Mouse (Mus musculus) intestine, embryonic 14.5 days (tissue): ENCODE data around the gene Faah. TPM values are rescaled to one million over a fixed set of nuclear protein-coding genes. Genes with fewer than 3 reads are reported as not detected.

Experiments used
- ATAC-seq: fragments of 200-750 bp; cut with Nextera tagmentation; replicated peaks from 2 replicates; pipeline ENCODE4 v1.8.0; 2017; ENCODE audit warnings: low read depth, moderate number of reproducible peaks, moderate TSS enrichment, moderate library complexity; ENCODE audit not compliant: low FRiP score, low TSS enrichment
- DNase-seq: peaks from one replicate; pipeline ENCODE4 v3.0.0-alpha.2; 2018; ENCODE audit warnings: low spot score
- H3K27ac ChIP-seq: fragments of 300-500 bp; sonication (generic); 2 replicates; pipeline ENCODE4 v1.5.1; 2014; ENCODE audit warnings: low read depth, mild to moderate bottlenecking, control low read depth
- H3K27me3 ChIP-seq: fragments of 300-500 bp; sonication (generic); replicated peaks from 2 replicates; pipeline ENCODE4 v1.6.1; 2014; ENCODE audit warnings: low read length, control low read depth; ENCODE audit not compliant: control insufficient read depth, insufficient read depth
- H3K36me3 ChIP-seq: fragments of 300-500 bp; sonication (generic); 2 replicates; pipeline ENCODE4 v1.6.1; 2014; ENCODE audit warnings: low read length, control low read depth; ENCODE audit not compliant: control insufficient read depth, insufficient read depth
- H3K4me1 ChIP-seq: fragments of 300-500 bp; sonication (generic); replicated peaks from 2 replicates; pipeline ENCODE4 v1.6.1; 2014; ENCODE audit warnings: low read length, control low read depth, mixed read lengths; ENCODE audit not compliant: control insufficient read depth, insufficient read depth
- H3K4me2 ChIP-seq: fragments of 300-500 bp; sonication (generic); 2 replicates; pipeline ENCODE4 v1.6.1; 2014; ENCODE audit warnings: low read length
- H3K4me3 ChIP-seq: fragments of 300-500 bp; sonication (generic); 2 replicates; pipeline ENCODE4 v1.5.1; 2014; ENCODE audit warnings: low read depth, low read length, control low read depth, mixed read lengths
- H3K9ac ChIP-seq: fragments of 300-500 bp; sonication (generic); 2 replicates; pipeline ENCODE4 v1.6.1; 2014; ENCODE audit warnings: mild to moderate bottlenecking, low read length
- H3K9me3 ChIP-seq: fragments of 300-500 bp; sonication (generic); 2 replicates; pipeline ENCODE4 v1.6.1; 2016; ENCODE audit warnings: low read length, control low read depth; ENCODE audit not compliant: control insufficient read depth
- WGBS: fragments of 180-500 bp; shearing (Covaris S2); extraction: QIAGEN DNeasy Blood & Tissue Kit; methylation state at CpG from one replicate; pipeline ENCODE4 v1.1.7; 2014; 5-methylcytosine and 5-hydroxymethylcytosine counted together
- polyA plus RNA-seq: library from polyadenylated mRNA; unstranded; fragments of >200 nt; fragmentation: Nextera tagmentation; extraction: Ambion mirVana; gene quantifications from 2 replicates; pipeline ENCODE4 v1.2.1, GENCODE M21; 2014

Gene Faah
- 13.5 and 19.2 TPM in 2 replicates for polyA plus RNA-seq

DNA sequence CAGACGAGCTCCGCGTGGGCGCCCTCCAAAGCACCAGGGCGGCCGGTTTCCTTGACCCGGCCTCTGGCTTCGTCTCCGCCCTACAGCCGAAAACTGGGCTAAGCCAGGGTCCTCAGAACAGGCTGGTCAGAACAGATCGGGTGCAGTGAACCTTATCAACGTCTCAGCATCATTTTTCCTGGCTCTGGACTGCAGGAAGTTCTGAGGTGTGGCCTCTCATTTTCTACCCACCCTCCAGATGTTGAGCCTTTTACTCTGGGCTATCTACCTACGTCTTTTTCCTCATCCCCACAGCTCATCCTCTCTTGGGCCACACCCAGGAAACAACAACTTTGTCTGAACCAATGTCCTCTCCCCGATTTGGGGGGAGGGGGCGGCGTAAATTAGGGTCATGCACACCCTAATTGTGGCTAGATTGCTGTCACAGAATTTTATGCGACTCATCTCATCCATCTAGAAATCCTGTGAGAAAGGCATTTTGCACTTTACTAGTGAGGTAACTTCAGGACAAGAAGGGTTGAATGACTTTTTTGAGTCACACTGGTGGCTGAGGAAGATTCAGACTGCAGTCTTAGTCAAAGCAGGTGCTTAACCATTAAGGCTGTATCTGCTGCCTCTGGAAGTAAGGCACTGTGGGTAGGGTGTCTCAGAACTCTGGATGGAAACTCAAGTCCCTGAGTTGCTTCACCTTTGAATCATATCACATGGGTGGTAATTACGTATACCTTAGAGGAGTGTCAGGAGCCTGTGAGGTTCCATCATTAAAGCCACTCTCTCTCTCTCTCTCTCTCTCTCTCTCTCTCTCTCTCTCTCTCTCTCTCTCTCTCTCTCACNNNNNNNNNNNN, at the start of gene Faah:
Gene Faah (minus strand): TSS at position 25 of the 845 bp plus-strand sequence.
- Histone ChIP-seq H3K4me1 (0 out of 2 replicates have a peak, but pooled peaks cover 2% of the 10 kb centered on the region), H3K9ac (peak within 1 kb of the TSS; percentile 52), H3K27ac (no peak within 1 kb of the TSS; the same call in 1 of the 2 replicates), H3K9me3 (no peaks in the 10 kb centered on the region), H3K36me3 (no peaks in the 10 kb centered on the region), H3K4me2 (peak within 1 kb of the TSS; percentile 93), H3K27me3 (peaks cover 56% of the 10 kb centered on the region), H3K4me3 (peak within 1 kb of the TSS; percentile 55)
- ATAC-seq = no peak; the same call in 1 of the 2 replicates
- 7% methylated on average over 18 of the region's 18 CpGs for WGBS
- DNase-seq = no peak

GRCm38 (mm10) chr4:116063855-116064254, 46.1 kb upstream of the Faah start:
- Histone ChIP-seq H3K27ac (no peak overlapping the region), H3K4me2 (no peak overlapping the region), H3K4me1 (no peaks in the 10 kb centered on the region), H3K9me3 (no peaks in the 10 kb centered on the region), H3K4me3 (no peak overlapping the region), H3K36me3 (peaks cover 36% of the 10 kb centered on the region), H3K9ac (no peak overlapping the region), H3K27me3 (no peaks in the 10 kb centered on the region)
- ATAC-seq = no peak
- 41% methylated on average over 1 of the region's 1 CpGs for WGBS
- no peak for DNase-seq

- Histone ChIP-seq H3K27ac (no peak overlapping the region), H3K36me3 (no peaks in the 10 kb centered on the region), H3K27me3 (no peaks in the 10 kb centered on the region), H3K4me3 (no peak overlapping the region), H3K9ac (no peak overlapping the region), H3K4me2 (no peak overlapping the region), H3K4me1 (no peaks in the 10 kb centered on the region), H3K9me3 (no peaks in the 10 kb centered on the region)
- WGBS = 79% methylated on average over 5 of the region's 5 CpGs
- no peak for DNase-seq
- ATAC-seq = no peak
These were observed 41.4 kb upstream of the Faah start for GRCm38 (mm10) chr4:116059012-116059726.

DNA sequence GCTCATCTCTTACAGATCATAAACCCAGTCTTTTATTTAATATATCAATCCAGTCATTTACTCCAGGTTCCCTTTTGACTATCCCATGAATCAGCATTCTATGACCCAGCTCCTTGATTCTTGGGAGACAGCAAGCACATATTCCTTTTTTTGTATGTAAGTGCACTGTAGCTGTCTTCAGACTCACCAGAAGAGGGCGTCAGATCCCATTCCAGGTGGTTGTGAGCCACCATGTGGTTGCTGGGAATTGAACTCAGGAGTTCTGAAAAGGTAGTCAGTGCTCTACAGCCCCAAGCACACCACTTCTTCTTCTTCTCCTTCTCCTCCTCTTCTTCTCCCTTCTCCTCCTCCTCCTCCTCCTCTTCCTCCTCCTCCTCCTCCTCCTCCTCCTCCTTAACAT, 39.8 kb upstream of the Faah start:
- H3K4me1 ChIP-seq = peaks cover 2% of the 10 kb centered on the region
- 7% methylated on average over 1 of the region's 1 CpGs for WGBS
- DNase-seq = no peak

GRCm38 (mm10) chr4:116053399-116053961, 35.8 kb upstream of the Faah start, which contains the start of gene Nsun4:
Gene Nsun4 (minus strand): TSS chr4:116053876.
- 0 out of 2 replicates have a peak, but pooled peaks cover under 1% of the 10 kb centered on the region for H3K36me3 ChIP-seq
- peak within 1 kb of the TSS; percentile 66 for H3K4me3 ChIP-seq
- H3K4me1 ChIP-seq = peaks cover 7% of the 10 kb centered on the region
- DNase-seq (peak; percentile 93), ATAC-seq (peak; percentile 94)
- peak within 1 kb of the TSS; percentile 63 for H3K9ac ChIP-seq
- H3K27me3 ChIP-seq = no peaks in the 10 kb centered on the region
- H3K27ac ChIP-seq = peak within 1 kb of the TSS; percentile 93
- WGBS = under 1% methylated on average over 35 of the region's 35 CpGs
- peak within 1 kb of the TSS; percentile 96 for H3K4me2 ChIP-seq
- H3K9me3 ChIP-seq = no peaks in the 10 kb centered on the region

More for the DNA sequence above, 39.8 kb upstream of the Faah start:
- H3K4me3 ChIP-seq = no peak overlapping the region
- ATAC-seq = no peak
- no peak overlapping the region for H3K4me2 ChIP-seq
- no peak overlapping the region for H3K27ac ChIP-seq
- H3K27me3 ChIP-seq = no peaks in the 10 kb centered on the region
- no peak overlapping the region for H3K9ac ChIP-seq
- H3K9me3 ChIP-seq = no peaks in the 10 kb centered on the region
- H3K36me3 ChIP-seq = no peaks in the 10 kb centered on the region

DNA sequence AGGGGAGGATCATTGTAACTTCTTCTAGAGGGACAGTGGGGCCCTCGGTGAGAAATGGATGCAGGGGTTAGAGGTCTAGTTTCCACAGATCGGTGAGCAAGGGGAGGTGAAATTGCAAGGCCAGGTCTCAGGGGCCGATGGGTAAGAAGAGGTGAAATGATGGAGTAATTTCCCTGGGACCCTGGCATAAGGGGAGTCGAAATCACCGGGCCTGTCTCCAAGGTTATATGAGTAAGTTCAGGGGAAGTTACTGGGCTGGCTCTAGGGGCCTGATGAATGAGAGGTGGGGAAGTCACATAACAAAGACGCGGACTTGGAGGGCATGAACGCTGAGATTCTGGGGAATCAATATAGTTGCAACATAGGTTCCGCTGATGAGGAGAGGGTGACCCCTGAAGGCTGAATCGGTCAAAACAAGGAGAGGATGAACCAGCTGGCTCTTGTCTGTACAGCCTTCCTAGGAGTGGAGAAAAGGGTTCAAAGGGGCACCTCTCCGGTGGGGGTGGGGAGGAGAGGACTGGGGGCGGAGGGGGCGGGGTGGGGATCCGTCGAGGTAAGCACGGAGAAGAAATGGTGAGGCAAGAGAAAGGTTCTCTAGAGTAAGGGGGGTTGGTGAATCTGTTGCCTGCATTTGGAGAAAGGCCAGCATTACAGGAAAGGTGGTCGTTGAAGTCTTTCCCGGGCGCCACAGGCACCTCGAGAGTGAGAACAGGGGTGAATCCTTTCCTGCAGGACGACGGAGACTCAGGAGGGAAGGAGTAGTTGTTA, 35.0 kb upstream of the Faah start:
- H3K4me2 ChIP-seq = peak overlapping the region; percentile 96
- H3K27me3 ChIP-seq = no peaks in the 10 kb centered on the region
- H3K27ac ChIP-seq = peak overlapping the region; percentile 93
- H3K4me3 ChIP-seq = peak overlapping the region; percentile 66
- H3K36me3 ChIP-seq = peaks cover 9% of the 10 kb centered on the region
- WGBS = 7% methylated on average over 22 of the region's 22 CpGs
- peak overlapping the region; percentile 63 for H3K9ac ChIP-seq
- H3K9me3 ChIP-seq = no peaks in the 10 kb centered on the region
- H3K4me1 ChIP-seq = peaks cover 7% of the 10 kb centered on the region
- DNase-seq = peak; percentile 71
- peak; percentile 38 for ATAC-seq

DNA sequence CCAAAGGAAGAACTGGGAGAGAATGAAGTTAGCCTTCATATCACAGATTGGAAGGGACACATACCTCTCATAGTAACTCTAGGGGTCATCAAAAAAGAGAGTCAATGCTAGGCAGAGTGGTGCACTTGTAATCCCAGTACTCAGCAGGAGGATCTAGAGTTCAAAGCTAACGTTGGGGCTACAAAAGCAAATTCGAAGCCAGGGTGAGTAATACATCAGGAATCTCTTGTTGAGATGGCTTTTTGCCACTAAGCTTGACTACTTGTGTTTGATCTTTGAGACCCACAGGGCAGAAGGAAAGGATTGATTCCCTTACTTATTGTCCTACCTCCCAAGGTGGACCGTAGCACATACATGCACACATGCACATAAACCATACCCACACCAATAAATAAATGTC, 31.5 kb upstream of the Faah start:
- 85% methylated on average over 3 of the region's 3 CpGs for WGBS
- no peak overlapping the region for H3K4me2 ChIP-seq
- no peak overlapping the region for H3K9ac ChIP-seq
- ATAC-seq = no peak
- H3K9me3 ChIP-seq = no peaks in the 10 kb centered on the region
- no peak overlapping the region for H3K27ac ChIP-seq
- peaks cover 7% of the 10 kb centered on the region for H3K4me1 ChIP-seq
- no peak overlapping the region for H3K4me3 ChIP-seq
- peaks cover 17% of the 10 kb centered on the region for H3K36me3 ChIP-seq
- H3K27me3 ChIP-seq = no peaks in the 10 kb centered on the region
- DNase-seq = no peak
